Mouse (Mus musculus): ENCODE measurements around the gene Rreb1.
A peak's percentile ranks its signal among the peaks of the same experiment; 100 is the strongest.

Gene Rreb1

DNA sequence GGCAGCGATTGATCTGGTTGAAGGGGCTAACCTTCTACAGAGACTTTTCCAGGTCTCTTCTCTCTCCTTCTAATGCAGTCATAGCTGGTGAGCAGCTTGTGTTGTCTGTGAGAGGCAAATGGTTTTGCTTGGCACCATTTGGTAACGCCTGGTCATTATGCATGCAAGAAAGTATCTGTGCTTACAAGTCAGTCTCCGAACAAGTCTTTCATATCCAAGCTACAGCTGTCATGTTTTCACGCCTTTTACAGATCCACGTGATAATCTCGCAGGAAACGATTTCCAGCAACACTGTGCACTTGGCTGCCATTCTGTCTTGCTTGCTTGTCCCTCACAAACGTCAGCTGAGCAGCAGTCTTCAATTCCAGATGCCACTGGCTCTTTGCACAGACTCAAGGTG is 191.8 kb downstream of the Rreb1 start:
- no peak for DNase-seq (ENCODE audit: low read depth, low spot score)

DNA sequence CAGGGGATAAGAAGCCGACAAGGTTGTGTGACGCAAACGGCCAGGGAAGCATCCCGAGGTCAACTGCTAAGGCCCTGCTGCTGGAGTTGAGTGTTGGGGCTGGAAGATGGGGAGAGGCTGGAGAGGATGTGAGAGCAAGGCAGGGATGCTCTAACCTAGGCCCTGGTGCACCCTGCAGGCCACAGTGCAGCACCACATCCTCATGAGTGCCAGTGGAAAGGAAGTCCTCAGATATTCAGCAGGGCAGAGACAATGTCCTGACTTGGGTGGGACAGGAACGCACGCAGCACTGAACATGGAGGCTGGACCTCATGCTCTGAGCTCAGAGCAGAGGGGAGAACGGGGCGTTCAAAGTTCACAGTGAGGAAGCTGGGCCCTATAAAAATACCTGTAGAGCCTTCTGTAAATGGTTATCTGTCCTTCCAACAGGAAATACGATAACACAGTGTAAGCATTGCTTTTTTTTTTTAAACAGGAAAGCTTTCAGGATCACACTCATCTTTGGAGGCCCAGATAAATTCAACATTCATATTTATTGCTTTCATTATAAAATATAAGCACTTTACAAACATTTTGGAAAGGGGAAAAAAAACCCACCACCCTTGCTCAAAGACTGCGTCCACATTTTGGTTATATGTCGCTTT is 192.8 kb downstream of the Rreb1 start:
- DNase-seq (ENCODE audit: low read depth, low spot score) = peak; percentile 46

DNA sequence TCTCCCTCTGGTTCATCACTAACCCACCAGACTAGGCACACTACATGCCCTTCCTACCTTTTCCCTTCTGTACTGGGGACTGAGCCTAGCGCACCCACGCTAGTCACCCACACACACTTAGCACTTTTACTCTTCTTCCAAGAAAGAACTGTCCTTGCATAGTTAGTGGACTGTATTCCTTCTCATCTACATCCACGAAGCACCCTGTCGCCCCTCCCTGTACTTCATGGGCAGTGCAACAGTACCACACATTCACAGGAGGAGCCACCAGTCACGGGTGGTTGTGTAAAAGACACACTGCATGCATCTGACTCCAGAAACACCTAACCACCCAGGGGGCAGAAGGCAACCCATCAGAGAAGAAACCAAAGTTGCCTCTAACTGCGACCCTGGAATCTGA is 195.8 kb downstream of the Rreb1 start:
- DNase-seq (ENCODE audit: low read depth, low spot score) = no peak

DNA sequence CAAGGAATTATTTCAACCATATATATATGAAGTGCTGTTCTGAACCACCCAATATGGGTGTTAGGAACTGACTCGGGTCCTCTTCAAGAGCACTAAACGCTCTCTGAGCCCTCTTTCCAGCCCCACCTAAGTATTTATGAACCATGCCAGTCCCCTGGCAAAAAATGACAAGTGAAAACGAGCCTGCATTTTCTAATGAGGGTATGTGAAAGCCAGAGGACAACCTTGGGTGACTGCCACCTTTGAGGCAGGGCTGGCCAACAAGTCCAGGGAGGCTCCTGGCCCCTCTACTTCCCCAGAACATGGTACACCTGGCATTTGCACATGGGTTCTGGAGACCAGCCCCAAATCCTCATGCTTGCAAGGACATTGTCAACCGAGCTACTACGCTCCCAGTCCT is 196.5 kb downstream of the Rreb1 start:
- DNase-seq (ENCODE audit: low read depth, low spot score) = no peak

GRCm38 (mm10) chr13:37979506-37979905 is 201.3 kb downstream of the Rreb1 start:
- no peak for DNase-seq (ENCODE audit: low read depth, low spot score)

DNA sequence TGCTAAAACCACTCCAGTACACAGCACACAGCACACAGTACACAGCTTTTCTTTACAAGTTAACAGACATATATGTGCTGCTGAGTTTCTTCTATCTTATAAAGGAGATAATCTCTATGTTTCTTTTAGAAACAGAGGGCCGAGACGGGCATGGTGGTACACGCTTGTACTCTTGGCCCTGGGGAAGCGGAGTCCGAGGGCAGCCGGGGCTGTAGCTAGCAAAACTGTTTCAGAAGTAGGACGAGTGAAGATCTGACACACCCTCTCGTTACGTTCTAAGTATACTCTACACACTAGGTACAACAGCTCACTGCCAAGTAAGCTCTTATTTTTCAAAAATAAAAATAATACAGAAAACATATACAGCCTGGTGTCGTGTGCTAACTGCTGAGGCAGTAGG is 202.1 kb downstream of the Rreb1 start:
- no peak for DNase-seq (ENCODE audit: low read depth, low spot score)

- DNase-seq (ENCODE audit: low read depth, low spot score) = no peak
Measured at GRCm38 (mm10) chr13:37981063-37981462, 202.9 kb downstream of the Rreb1 start.

GRCm38 (mm10) chr13:37986166-37986565 is 208.0 kb downstream of the Rreb1 start:
- DNase-seq (ENCODE audit: low read depth, low spot score) = no peak

GRCm38 (mm10) chr13:37989701-37990100 is 211.5 kb downstream of the Rreb1 start:
- DNase-seq (ENCODE audit: low read depth, low spot score) = no peak

- no peak for DNase-seq (ENCODE audit: low read depth, low spot score)
Measured at GRCm38 (mm10) chr13:37992638-37993371, 214.6 kb downstream of the Rreb1 start.

DNA sequence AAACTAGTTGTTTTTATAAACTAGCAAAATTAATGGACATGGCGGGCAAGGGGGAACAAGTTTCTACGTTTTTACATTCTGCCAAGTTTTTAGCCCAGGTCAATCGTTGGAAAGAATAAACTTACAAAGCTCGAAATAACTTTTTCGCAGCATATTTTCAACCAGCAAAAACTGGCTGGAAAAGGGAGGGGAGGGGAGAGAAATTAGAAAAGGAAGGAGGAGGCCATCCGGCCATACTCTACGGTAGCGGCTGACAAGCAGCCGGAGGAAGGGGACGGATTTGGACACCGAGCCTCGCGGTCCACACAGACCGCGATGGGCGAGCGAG is 215.1 kb downstream of the Rreb1 start:
- no peak for DNase-seq (ENCODE audit: low read depth, low spot score)

DNA sequence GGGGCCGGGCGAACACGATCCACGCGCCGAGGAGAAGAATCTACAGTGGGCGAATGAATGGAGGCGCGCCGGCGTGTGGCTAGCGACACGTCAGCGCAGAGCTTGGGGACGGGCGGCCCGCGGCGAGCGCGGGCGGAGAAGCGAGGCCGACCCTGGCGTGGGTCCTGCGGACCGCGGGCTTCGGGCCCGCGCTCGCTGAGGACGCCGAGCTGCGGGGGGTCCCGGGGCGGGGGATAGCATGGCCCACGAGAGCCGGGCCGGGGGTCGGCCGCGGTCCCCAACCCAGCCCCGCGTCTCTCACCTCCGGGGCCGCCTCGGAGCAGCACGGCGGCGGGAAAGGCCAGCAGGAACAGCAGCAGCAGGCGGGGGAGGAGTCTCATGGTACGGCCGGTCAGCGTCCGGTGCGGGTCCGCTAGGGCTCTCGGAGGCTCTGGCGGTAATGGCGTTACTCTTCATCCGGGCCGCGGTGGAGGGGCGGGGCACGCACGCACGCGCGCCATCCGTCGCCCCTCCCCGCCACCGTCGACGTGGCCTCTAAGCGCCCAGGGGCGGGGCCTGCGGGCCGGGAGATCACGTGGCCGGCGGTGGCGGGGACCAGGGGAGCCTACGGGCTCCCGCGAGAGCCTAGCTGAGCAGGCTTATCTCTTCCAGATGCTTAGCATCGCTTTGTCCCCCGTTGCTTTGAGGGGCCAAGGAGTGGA is 215.7 kb downstream of the Rreb1 start, which contains the start of gene Ssr1:
Gene Ssr1 (minus strand): TSS at position 514 of the 701 bp plus-strand sequence.
- peak; percentile 89 for DNase-seq (ENCODE audit: low read depth, low spot score)

- no peak for DNase-seq (ENCODE audit: low read depth, low spot score)
Measured at GRCm38 (mm10) chr13:37994405-37994749, 216.2 kb downstream of the Rreb1 start.

- DNase-seq (ENCODE audit: low read depth, low spot score) = no peak
Measured at GRCm38 (mm10) chr13:37999713-38000112, 221.5 kb downstream of the Rreb1 start.

All from R1 (cell line).